Mouse (Mus musculus) erythroblast, embryonic 14.5 days (primary cell): ENCODE results near the gene Hspb9. TPM values are rescaled to one million over a fixed set of nuclear protein-coding genes. Genes with fewer than 3 reads are reported as not detected.
A peak's percentile ranks its signal among the peaks of the same experiment; 100 is the strongest.

Experiments
- H3K27me3 ChIP-seq: 2 replicates; pipeline ENCODE4 v1.6.1; 2012; ENCODE audit warnings: inconsistent platforms; ENCODE audit not compliant: control insufficient read depth
- H3K36me3 ChIP-seq: 2 replicates; pipeline ENCODE4 v1.6.1; 2012; ENCODE audit warnings: mild to moderate bottlenecking, inconsistent platforms; ENCODE audit not compliant: control insufficient read depth
- H3K4me1 ChIP-seq: 2 replicates; pipeline ENCODE4 v1.6.1; 2012; ENCODE audit warnings: inconsistent platforms; ENCODE audit not compliant: control insufficient read depth
- H3K4me3 ChIP-seq: replicated peaks from 2 replicates; pipeline ENCODE3; 2012; ENCODE audit warnings: moderate library complexity, mild to moderate bottlenecking, inconsistent platforms
- H3K9me3 ChIP-seq: 2 replicates; pipeline ENCODE4 v1.6.1; 2012; ENCODE audit warnings: low read length, inconsistent platforms, mixed read lengths; ENCODE audit not compliant: control insufficient read depth
- GATA1 ChIP-seq: IDR thresholded peaks from 2 replicates; pipeline ENCODE4 v1.6.1; 2012; ENCODE audit warnings: low read length, inconsistent platforms, mixed read lengths
- TAL1 ChIP-seq: IDR thresholded peaks from 3 replicates; pipeline ENCODE4 v1.6.1; 2012; ENCODE audit warnings: low read length, inconsistent platforms, mixed read lengths
- polyA plus RNA-seq: library from polyadenylated mRNA; stranded (reverse); fragments of >175 nt; gene quantifications from 2 replicates; pipeline ENCODE4 v1.2.3, GENCODE M21; 2012

Gene Hspb9
- polyA plus RNA-seq, 1 experiment, result not detected

GRCm38 (mm10) chr11:100687265-100687664 is 26.4 kb upstream of the Hspb9 start:
- peaks cover 24% of the 10 kb centered on the region for H3K27me3 ChIP-seq
- TF ChIP-seq TAL1, result no peak
- TF ChIP-seq GATA1, result no peak

GRCm38 (mm10) chr11:100688443-100688842 is 25.2 kb upstream of the Hspb9 start:
- TF ChIP-seq TAL1 (no peak), GATA1 (no peak)
- Histone ChIP-seq H3K27me3 (peaks cover 36% of the 10 kb centered on the region), H3K9me3 (no peaks in the 10 kb centered on the region)

More at GRCm38 (mm10) chr11:100687265-100687664, 26.4 kb upstream of the Hspb9 start:
- H3K9me3 ChIP-seq, result no peaks in the 10 kb centered on the region
- peaks cover 2% of the 10 kb centered on the region; the same call in 1 of the 2 replicates for H3K4me1 ChIP-seq
- no peak overlapping the region for H3K4me3 ChIP-seq
- H3K36me3 ChIP-seq, result no peaks in the 10 kb centered on the region

GRCm38 (mm10) chr11:100690389-100690788 is 23.3 kb upstream of the Hspb9 start:
- Histone ChIP-seq H3K4me1 (peaks cover 2% of the 10 kb centered on the region; the same call in 1 of the 2 replicates), H3K4me3 (no peak overlapping the region), H3K27me3 (peaks cover 35% of the 10 kb centered on the region), H3K9me3 (no peaks in the 10 kb centered on the region), H3K36me3 (no peaks in the 10 kb centered on the region)
- TF ChIP-seq TAL1, result no peak

More at GRCm38 (mm10) chr11:100688443-100688842, 25.2 kb upstream of the Hspb9 start:
- H3K4me3 ChIP-seq, result no peak overlapping the region
- peaks cover 2% of the 10 kb centered on the region; the same call in 1 of the 2 replicates for H3K4me1 ChIP-seq
- H3K36me3 ChIP-seq, result no peaks in the 10 kb centered on the region

- Histone ChIP-seq H3K4me3 (no peak within 1 kb of the TSS), H3K4me1 (peaks cover 2% of the 10 kb centered on the region; the same call in 1 of the 2 replicates), H3K9me3 (no peaks in the 10 kb centered on the region), H3K27me3 (peaks cover 35% of the 10 kb centered on the region), H3K36me3 (no peaks in the 10 kb centered on the region)
- no peak for TF ChIP-seq GATA1
- no peak for TF ChIP-seq TAL1
These were observed 21.5 kb upstream of the Hspb9 start, which contains the start of gene Zfp385c for GRCm38 (mm10) chr11:100692164-100692616. Gene Zfp385c, minus strand, starts transcription at chr11:100692455.

GRCm38 (mm10) chr11:100693154-100693553 is 20.5 kb upstream of the Hspb9 start:
- H3K4me1 ChIP-seq, result peaks cover 2% of the 10 kb centered on the region; the same call in 1 of the 2 replicates
- no peaks in the 10 kb centered on the region for H3K36me3 ChIP-seq
- no peak for TF ChIP-seq TAL1
- TF ChIP-seq GATA1, result no peak
- no peak overlapping the region for H3K4me3 ChIP-seq
- H3K27me3 ChIP-seq, result peaks cover 35% of the 10 kb centered on the region
- no peaks in the 10 kb centered on the region for H3K9me3 ChIP-seq

GRCm38 (mm10) chr11:100694926-100695325 is 18.7 kb upstream of the Hspb9 start:
- Histone ChIP-seq H3K9me3 (no peaks in the 10 kb centered on the region), H3K27me3 (peaks cover 35% of the 10 kb centered on the region), H3K4me1 (peaks cover 2% of the 10 kb centered on the region; the same call in 1 of the 2 replicates), H3K36me3 (no peaks in the 10 kb centered on the region), H3K4me3 (no peak overlapping the region)
- TF ChIP-seq GATA1, result no peak
- TF ChIP-seq TAL1, result no peak

GRCm38 (mm10) chr11:100697921-100698320 is 15.7 kb upstream of the Hspb9 start:
- no peak for TF ChIP-seq TAL1
- H3K27me3 ChIP-seq, result peaks cover 7% of the 10 kb centered on the region
- no peak overlapping the region for H3K4me3 ChIP-seq
- no peaks in the 10 kb centered on the region for H3K36me3 ChIP-seq
- H3K9me3 ChIP-seq, result no peaks in the 10 kb centered on the region
- H3K4me1 ChIP-seq, result peaks cover 18% of the 10 kb centered on the region

GRCm38 (mm10) chr11:100700710-100701109 is 12.9 kb upstream of the Hspb9 start:
- TF ChIP-seq TAL1, result no peak
- H3K9me3 ChIP-seq, result no peaks in the 10 kb centered on the region
- no peak overlapping the region for H3K4me3 ChIP-seq
- H3K27me3 ChIP-seq, result no peaks in the 10 kb centered on the region
- H3K4me1 ChIP-seq, result peaks cover 30% of the 10 kb centered on the region
- peaks cover 11% of the 10 kb centered on the region for H3K36me3 ChIP-seq

GRCm38 (mm10) chr11:100701301-100701700 is 12.3 kb upstream of the Hspb9 start:
- peak overlapping the region; percentile 24 for H3K4me3 ChIP-seq
- no peaks in the 10 kb centered on the region for H3K9me3 ChIP-seq
- no peaks in the 10 kb centered on the region for H3K27me3 ChIP-seq
- TF ChIP-seq TAL1 (no peak), GATA1 (no peak)
- peaks cover 17% of the 10 kb centered on the region for H3K36me3 ChIP-seq
- H3K4me1 ChIP-seq, result peaks cover 30% of the 10 kb centered on the region

GRCm38 (mm10) chr11:100702081-100702851 is 11.4 kb upstream of the Hspb9 start:
- no peak for TF ChIP-seq GATA1
- TF ChIP-seq TAL1, result no peak

More at GRCm38 (mm10) chr11:100702081-100702851, 11.4 kb upstream of the Hspb9 start:
- H3K4me3 ChIP-seq, result peak overlapping the region; percentile 48
- H3K9me3 ChIP-seq, result no peaks in the 10 kb centered on the region
- H3K36me3 ChIP-seq, result peaks cover 23% of the 10 kb centered on the region
- H3K27me3 ChIP-seq, result no peaks in the 10 kb centered on the region
- H3K4me1 ChIP-seq, result peaks cover 30% of the 10 kb centered on the region
